Mouse (Mus musculus) myocyte (in vitro differentiated cells): ENCODE results near the gene Clec2g.

ENCODE experiments used
- CEBPB ChIP-seq: IDR thresholded peaks from 2 replicates; pipeline ENCODE4 v1.6.1; 2011; ENCODE audit warnings: mild to moderate bottlenecking, moderate library complexity; ENCODE audit not compliant: poor library complexity, insufficient read depth, severe bottlenecking
- E2F4 ChIP-seq: IDR thresholded peaks from one replicate; pipeline ENCODE4 v1.6.1; 2011; ENCODE audit warnings: mild to moderate bottlenecking, control low read depth, moderate library complexity; ENCODE audit not compliant: insufficient read depth
- MAX ChIP-seq: IDR thresholded peaks from one replicate; pipeline ENCODE4 v1.6.1; 2011; ENCODE audit warnings: low read depth, mild to moderate bottlenecking, control low read depth
- MYOD1 ChIP-seq, 3 experiments: IDR thresholded peaks; one replicate each; pipeline ENCODE4 v1.6.1; 2011; ENCODE audit warnings: control low read depth in 2 of 3, low read depth in 2 of 3, mild to moderate bottlenecking in 2 of 3, moderate library complexity in 1 of 3; ENCODE audit not compliant: insufficient read length in 2 of 3, control insufficient read depth in 1 of 3
- MYOG ChIP-seq, 3 experiments: IDR thresholded peaks; one replicate each; pipeline ENCODE4 v1.6.1; 2011; ENCODE audit warnings: control low read depth in 2 of 3, low read depth in 2 of 3, mild to moderate bottlenecking in 2 of 3; ENCODE audit not compliant: insufficient read length in 2 of 3, control insufficient read depth in 1 of 3, insufficient read depth in 1 of 3
- POLR2A ChIP-seq: IDR thresholded peaks from one replicate; pipeline ENCODE4 v1.6.1; 2011; ENCODE audit warnings: low read depth, mild to moderate bottlenecking, control low read depth, moderate library complexity; ENCODE audit not compliant: insufficient read length
- POLR2AphosphoS2 ChIP-seq: IDR thresholded peaks from one replicate; pipeline ENCODE4 v1.6.1; 2011; ENCODE audit warnings: low read depth, control low read depth; ENCODE audit not compliant: insufficient read length
- REST ChIP-seq: IDR thresholded peaks from one replicate; pipeline ENCODE4 v1.6.1; 2011; ENCODE audit warnings: mild to moderate bottlenecking, control low read depth, moderate library complexity; ENCODE audit not compliant: insufficient read depth, insufficient read length
- SRF ChIP-seq: IDR thresholded peaks from one replicate; pipeline ENCODE4 v1.6.1; 2011; ENCODE audit warnings: low read depth; ENCODE audit not compliant: control insufficient read depth, insufficient read length
- TCF12 ChIP-seq: IDR thresholded peaks from one replicate; pipeline ENCODE4 v1.6.1; 2011; ENCODE audit warnings: mild to moderate bottlenecking, control low read depth; ENCODE audit not compliant: poor library complexity, insufficient read depth, severe bottlenecking
- TCF3 ChIP-seq: IDR thresholded peaks from one replicate; pipeline ENCODE4 v1.6.1; 2011; ENCODE audit warnings: low read depth, control low read depth; ENCODE audit not compliant: insufficient read length
- USF1 ChIP-seq: IDR thresholded peaks from one replicate; pipeline ENCODE4 v1.6.1; 2011; ENCODE audit warnings: low read depth, mild to moderate bottlenecking, control low read depth, moderate library complexity

- TF ChIP-seq POLR2A (no peak), POLR2AphosphoS2 (no peak), USF1 (no peak), TCF12 (no peak), E2F4 (no peak), MYOG (IDR thresholded peaks at IDR 0.05; ENCODE audit: control insufficient read depth in 1 of 3, insufficient read depth in 1 of 3, insufficient read length in 2 of 3, low read depth in 2 of 3) (no peak), MYOD1 (IDR thresholded peaks at IDR 0.05; ENCODE audit: control insufficient read depth in 1 of 3, insufficient read length in 2 of 3, low read depth in 2 of 3) (no peak), CEBPB (no peak), SRF (no peak), TCF3 (no peak), MAX (no peak), REST (no peak)
Measured at GRCm38 (mm10) chr6:128976194-128976593, 42.0 kb downstream of the Clec2g start.
